Mouse (Mus musculus): Measurements from ENCODE around the gene 3110040M04Rik.
"Not testable (repeated sequence)": the region's sequence is repeated elsewhere in the genome, so short reads cannot be mapped to it uniquely, and the experiment has no call there.

The 3110040M04Rik gene

GRCm38 (mm10) chr1:151203818-151204217, at the start of gene 3110040M04Rik:
Gene 3110040M04Rik (plus strand): TSS chr1:151204121.
- DNase-seq: not testable (repeated sequence)

- DNase-seq: peak in 1 of 2 experiments; percentile 47
Observed at GRCm38 (mm10) chr1:151154131-151154530, 49.8 kb upstream of the 3110040M04Rik start.

GRCm38 (mm10) chr1:151156129-151156528, 47.8 kb upstream of the 3110040M04Rik start:
- no peak for DNase-seq

- no peak for DNase-seq
Observed at GRCm38 (mm10) chr1:151156777-151157632, 46.9 kb upstream of the 3110040M04Rik start.

GRCm38 (mm10) chr1:151157963-151158856, 45.7 kb upstream of the 3110040M04Rik start:
- DNase-seq: peak; percentile 75 to 88

- DNase-seq: peak; percentile 38 to 58
Observed at GRCm38 (mm10) chr1:151158857-151159510, 44.9 kb upstream of the 3110040M04Rik start.

GRCm38 (mm10) chr1:151166031-151166430, 37.9 kb upstream of the 3110040M04Rik start:
- DNase-seq: no peak

- DNase-seq: peak; percentile 45 to 63
Observed at GRCm38 (mm10) chr1:151167297-151168047, 36.4 kb upstream of the 3110040M04Rik start.

GRCm38 (mm10) chr1:151168637-151169036, 35.3 kb upstream of the 3110040M04Rik start:
- no peak for DNase-seq

GRCm38 (mm10) chr1:151171572-151172461, 32.1 kb upstream of the 3110040M04Rik start:
- peak; percentile 61 to 76 for DNase-seq

GRCm38 (mm10) chr1:151177030-151177936, 26.6 kb upstream of the 3110040M04Rik start:
- peak; percentile 54 to 85 for DNase-seq

- no peak for DNase-seq
Observed at GRCm38 (mm10) chr1:151177937-151178271, 26.0 kb upstream of the 3110040M04Rik start.

- DNase-seq: no peak
Observed at GRCm38 (mm10) chr1:151178505-151179083, 25.3 kb upstream of the 3110040M04Rik start.

- DNase-seq: no peak
Observed at GRCm38 (mm10) chr1:151180167-151180566, 23.8 kb upstream of the 3110040M04Rik start.

GRCm38 (mm10) chr1:151182266-151182665, 21.7 kb upstream of the 3110040M04Rik start, which contains the start of gene Gm47985:
Gene Gm47985 (plus strand): TSS chr1:151182537.
- DNase-seq: not testable (repeated sequence)

GRCm38 (mm10) chr1:151186186-151186585, 17.7 kb upstream of the 3110040M04Rik start:
- peak in 1 of 2 experiments; percentile 45 for DNase-seq

GRCm38 (mm10) chr1:151186879-151187424, 17.0 kb upstream of the 3110040M04Rik start:
- not testable (repeated sequence) for DNase-seq

GRCm38 (mm10) chr1:151188469-151188868, 15.5 kb upstream of the 3110040M04Rik start:
- no peak for DNase-seq

- not testable (repeated sequence) for DNase-seq
Observed at GRCm38 (mm10) chr1:151192075-151192474, 11.8 kb upstream of the 3110040M04Rik start, which contains the start of gene Gm8947. Gene Gm8947 (plus strand): TSS chr1:151192376.

Measured in kidney, postnatal 36 days (tissue).